27 mouse cellular contexts compared by ENCODE assay signal in the genomic region with DNA sequence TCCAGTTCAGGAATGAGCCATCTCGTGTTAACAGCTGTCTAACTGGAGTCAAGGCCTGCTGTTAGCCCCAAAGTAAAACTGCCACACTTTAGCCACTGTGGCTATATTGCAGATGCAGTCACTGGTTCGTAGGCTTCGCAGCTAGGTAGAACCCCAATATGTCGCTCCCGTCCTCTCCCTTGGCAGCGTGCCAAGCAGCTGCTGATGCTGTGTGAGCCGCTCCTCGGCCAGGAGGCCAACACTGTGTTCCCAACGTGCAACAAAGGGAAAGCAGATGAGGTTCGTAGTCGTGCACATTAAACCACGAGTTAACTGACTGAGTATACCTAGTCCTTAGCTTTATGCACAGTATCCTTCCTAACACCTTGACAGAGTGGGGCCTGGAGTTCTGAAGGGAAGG. TPM values are rescaled to one million over a fixed set of nuclear protein-coding genes. Genes with fewer than 3 reads are reported as not detected.
DNase-seq lines count a peak whose midpoint lies in the region; ATAC-seq lines count a peak whose summit lies in the region.
"Had no signal": no experiment of that assay in that cellular context is flagged by ENCODE, and none has a peak within 500 bp of the region (broad histone marks: within the 10 kb centered on the region; RNA-seq: fewer than 3 reads in every experiment).

No protein-coding gene starts in this region.

- H3K27me3 ChIP-seq in forebrain, embryonic 12.5 days = no peaks in the 10 kb centered on the region
- no peaks in the 10 kb centered on the region for H3K27me3 ChIP-seq in forebrain, embryonic 11.5 days (ENCODE audit: control insufficient read depth, insufficient read depth, low read length)
- H3K27me3 ChIP-seq: embryonic facial prominence, embryonic 15.5 days; heart, embryonic 12.5 days; neural tube, embryonic 15.5 days had no signal

- peak; percentile 40; the same call in 1 of the 2 replicates for ATAC-seq in forebrain, embryonic 12.5 days (ENCODE audit: low FRiP score)
- ATAC-seq in forebrain, embryonic 11.5 days (replicated peaks; ENCODE audit: low FRiP score) = no peak
- ATAC-seq: liver, postnatal 0 days had no signal

- no peak overlapping the region for H3K27ac ChIP-seq in forebrain, embryonic 12.5 days
- no peak overlapping the region for H3K27ac ChIP-seq in forebrain, embryonic 11.5 days (ENCODE audit: low read depth, low read length)
- H3K27ac ChIP-seq: embryonic facial prominence, embryonic 15.5 days; hindbrain, embryonic 10.5 days; macrophage; neural tube, embryonic 15.5 days; stomach, postnatal 0 days had no signal

- peaks cover 56% of the 10 kb centered on the region for H3K36me3 ChIP-seq in forebrain, embryonic 12.5 days (replicated peaks)
- H3K36me3 ChIP-seq in forebrain, embryonic 11.5 days (ENCODE audit: control insufficient read depth, insufficient read depth, low read length) = peaks cover 8% of the 10 kb centered on the region; the same call in 1 of the 2 replicates
- H3K36me3 ChIP-seq: neural tube, embryonic 15.5 days had no signal

- DNase-seq in forebrain, embryonic 11.5 days (ENCODE audit: low spot score) = no peak
- DNase-seq in gastrocnemius, postnatal 14 days = peak; percentile 28
- no peak for DNase-seq in gastrocnemius, adult 18-20 months (ENCODE audit: low spot score)
- DNase-seq in left cerebral cortex, postnatal 4 days = peak; percentile 20
- DNase-seq in left cerebral cortex, adult 9 months (ENCODE audit: low spot score in 2 of 2) = no peak
- DNase-seq in retina, postnatal 1 day = peak; percentile 29
- DNase-seq in retina, embryonic 14.5 days (ENCODE audit: low spot score) = no peak
- DNase-seq: adrenal gland, postnatal 14 days; cerebellum, adult 8-10 months; cerebellum, postnatal 36 days; embryo, embryonic 11 days; heart, postnatal 10 days; kidney, adult 18-20 months; kidney, postnatal 14 days; layer of hippocampus, adult 9-11 months; liver, postnatal 0 days; thymus, adult 2 months; thymus, postnatal 4 days had no signal

- no peaks in the 10 kb centered on the region for H3K9me3 ChIP-seq in forebrain, embryonic 12.5 days
- no peaks in the 10 kb centered on the region for H3K9me3 ChIP-seq in forebrain, embryonic 11.5 days (ENCODE audit: control insufficient read depth, low read length)
- H3K9me3 ChIP-seq: embryonic facial prominence, embryonic 15.5 days; heart, embryonic 12.5 days; hindbrain, embryonic 10.5 days; neural tube, embryonic 15.5 days had no signal

- WGBS in forebrain, embryonic 12.5 days = 81% methylated on average over 12 of the region's 12 CpGs
- WGBS in forebrain, embryonic 11.5 days = 91% methylated on average over 12 of the region's 12 CpGs

- no peaks in the 10 kb centered on the region for H3K4me1 ChIP-seq in forebrain, embryonic 12.5 days
- no peaks in the 10 kb centered on the region for H3K4me1 ChIP-seq in forebrain, embryonic 11.5 days (replicated peaks; ENCODE audit: control insufficient read depth, insufficient read depth, low read length)
- H3K4me1 ChIP-seq: embryonic facial prominence, embryonic 15.5 days; heart, embryonic 12.5 days; hindbrain, embryonic 10.5 days; neural tube, embryonic 15.5 days had no signal

- intact Hi-C loops in gastrocnemius, postnatal 14 days (cut with DNase I; ENCODE audit: low total_unique reads) = no loop called here
- intact Hi-C loops in left cerebral cortex, postnatal 4 days (cut with DNase I) = no loop called here

- no peak overlapping the region for H3K4me2 ChIP-seq in forebrain, embryonic 12.5 days
- H3K4me2 ChIP-seq in forebrain, embryonic 11.5 days (ENCODE audit: low read depth, low read length, severe bottlenecking) = no peak overlapping the region
- H3K4me2 ChIP-seq: embryonic facial prominence, embryonic 15.5 days; heart, embryonic 12.5 days; liver, embryonic 11.5 days; neural tube, embryonic 15.5 days had no signal

- no peak overlapping the region for H3K9ac ChIP-seq in forebrain, embryonic 12.5 days
- H3K9ac ChIP-seq in forebrain, embryonic 11.5 days (ENCODE audit: low read length) = no peak overlapping the region
- H3K9ac ChIP-seq: embryonic facial prominence, embryonic 15.5 days; heart, embryonic 12.5 days; liver, postnatal 0 days; neural tube, embryonic 15.5 days had no signal

- no peak overlapping the region for H3K4me3 ChIP-seq in forebrain, embryonic 12.5 days (replicated peaks)
- H3K4me3 ChIP-seq in forebrain, embryonic 11.5 days (ENCODE audit: low read depth, low read length) = no peak overlapping the region
- H3K4me3 ChIP-seq: embryonic facial prominence, embryonic 15.5 days; heart, embryonic 12.5 days; hindbrain, embryonic 10.5 days; neural tube, embryonic 15.5 days had no signal

RNA-seq across cellular contexts. Expression of gene Bdh2, which starts 8.4 kb away (rescaled TPM):
- polyA plus RNA-seq in forebrain, embryonic 12.5 days (2016; fragmentation: Nextera tagmentation; extraction: Ambion mirVana) = 4.7 and 5.3 TPM in 2 replicates
- 5.0 and 5.4 TPM in 2 replicates for polyA plus RNA-seq in forebrain, embryonic 11.5 days (2014; fragmentation: Nextera tagmentation; extraction: Ambion mirVana)
- 1 to 10 TPM; 4.4 to 4.7 TPM for total RNA-seq in gastrocnemius, postnatal 14 days (2021)
- total RNA-seq in gastrocnemius, adult 18-20 months (2021) = 1 to 10 TPM; 1.6 to 2.6 TPM
- 1 to 10 TPM; 1.6 to 2.2 TPM for total RNA-seq in left cerebral cortex, postnatal 4 days (2021)
- total RNA-seq: granulocyte monocyte progenitor cell, adult 5-6 weeks had no signal
- polyA plus RNA-seq: macrophage had no signal

RNA-seq across cellular contexts. Expression of gene Slc9b2, which starts 34.9 kb away (rescaled TPM):
- polyA plus RNA-seq in forebrain, embryonic 12.5 days (2016; fragmentation: Nextera tagmentation; extraction: Ambion mirVana) = 2.1 and 4.3 TPM in 2 replicates
- 6.6 and 8.1 TPM in 2 replicates for polyA plus RNA-seq in forebrain, embryonic 11.5 days (2014; fragmentation: Nextera tagmentation; extraction: Ambion mirVana)
- under 1 TPM; 0.29 to 0.33 TPM for total RNA-seq in gastrocnemius, postnatal 14 days (2021)
- total RNA-seq in gastrocnemius, adult 18-20 months (2021) = not detected
- 1 to 10 TPM; 6.9 to 7.0 TPM for total RNA-seq in left cerebral cortex, postnatal 4 days (2021)
- polyA plus RNA-seq: liver, postnatal 0 days had no signal

Comparison
In these comparisons a context has a peak if more than half of its experiments do, and no peak if none do; other contexts are left out.
1. DNase-seq: peak in gastrocnemius, postnatal 14 days (single experiment), left cerebral cortex, postnatal 4 days (single experiment) and retina, postnatal 1 day (single experiment); none in forebrain, embryonic 11.5 days (single experiment), gastrocnemius, adult 18-20 months (single experiment), left cerebral cortex, adult 9 months (0 of 2) and retina, embryonic 14.5 days (single experiment).
2. RNA of gene Slc9b2, which starts 34.9 kb away (total RNA-seq): 6.9 to 7.0 TPM in left cerebral cortex, postnatal 4 days; 0.29 to 0.33 TPM in gastrocnemius, postnatal 14 days and not detected in gastrocnemius, adult 18-20 months; every median in the first group is over 4 times any median in the second.